Mouse (Mus musculus): ENCODE measurements at regions not wholly inside any gene's neighbourhood (a gene's known extent, or its start where the extent isn't known, plus 50 kb on each side); places are given as distances from the start of the nearest gene placed in this dataset.

DNA sequence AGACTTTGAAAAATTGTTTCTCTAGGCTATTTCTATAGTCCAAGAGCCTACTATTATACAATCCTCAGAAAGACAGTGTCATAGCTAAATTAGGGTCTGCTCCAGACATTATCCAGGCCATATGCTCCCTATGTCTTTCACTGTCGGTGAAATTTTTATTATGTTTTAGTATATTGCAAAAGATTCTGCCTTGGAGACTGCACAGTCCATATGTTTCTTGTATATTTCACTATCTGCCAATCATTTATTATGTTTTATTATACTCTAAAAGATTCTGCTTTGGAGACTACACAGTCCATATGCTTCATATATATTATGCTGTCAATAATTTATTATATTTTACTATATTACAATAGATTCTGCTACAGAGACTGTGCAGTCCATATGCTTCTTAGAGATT, 564.3 kb upstream of the 4931417E11Rik start:
- DNase-seq (ENCODE audit: low read depth, low spot score) = no peak

DNA sequence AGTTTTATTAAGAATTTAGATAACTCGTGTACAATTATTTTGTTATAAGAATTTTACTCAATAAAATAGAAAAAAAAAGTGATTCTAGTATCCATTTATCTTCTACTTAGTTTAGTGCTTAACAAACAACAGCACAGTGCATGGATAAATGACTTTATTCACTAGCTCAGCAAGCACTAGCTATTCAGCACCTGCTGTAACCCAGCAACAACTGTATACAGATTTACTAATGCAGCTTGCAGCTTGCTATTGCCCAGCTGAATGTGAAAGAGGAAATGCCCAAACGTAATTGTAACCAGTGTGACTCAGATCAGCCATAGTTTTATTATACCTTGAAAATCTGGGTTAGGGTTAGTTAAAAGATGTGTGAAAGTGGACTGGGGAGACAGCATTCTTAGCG, 547.6 kb upstream of the 4931417E11Rik start:
- DNase-seq (ENCODE audit: low read depth, low spot score) = no peak

DNA sequence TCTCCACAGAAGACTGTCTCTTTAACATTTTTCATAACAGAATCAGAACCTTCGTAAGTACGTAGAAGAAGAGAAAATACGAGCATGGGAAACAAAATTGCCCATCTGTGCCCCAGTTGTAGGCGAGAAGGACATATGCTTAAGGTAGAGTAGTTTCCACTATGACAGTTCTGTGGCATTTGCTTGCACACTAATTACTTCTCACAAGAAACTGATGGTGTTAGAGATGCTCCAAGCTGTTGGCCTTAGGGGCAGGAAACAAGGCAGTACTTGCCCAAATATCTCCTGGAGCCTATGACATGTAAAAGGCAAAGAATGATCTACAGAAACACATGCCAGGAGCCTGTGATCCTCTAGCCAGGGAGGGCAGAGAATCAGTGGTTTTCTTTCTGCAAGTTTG, 512.3 kb upstream of the 4931417E11Rik start:
- peak; percentile 4 for DNase-seq (ENCODE audit: low read depth, low spot score)

DNA sequence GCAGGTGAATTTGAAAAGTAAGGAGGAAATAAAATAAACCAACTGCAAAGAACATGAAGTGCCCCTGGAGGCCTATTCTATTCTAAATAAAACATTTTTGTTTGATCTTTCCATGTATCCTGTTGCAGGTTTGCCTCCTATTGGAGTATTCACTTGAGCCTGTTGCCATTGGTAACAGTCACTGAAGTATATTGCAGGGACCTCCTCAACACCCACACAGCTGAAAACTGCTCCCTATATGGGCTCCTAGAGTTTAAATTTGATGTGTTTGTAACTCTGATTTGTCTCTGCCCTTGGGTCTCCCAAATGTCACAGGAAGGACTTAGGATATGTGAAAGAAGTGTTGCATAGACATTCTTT, 480.4 kb upstream of the 4931417E11Rik start:
- no peak for DNase-seq (ENCODE audit: low read depth, low spot score)

DNA sequence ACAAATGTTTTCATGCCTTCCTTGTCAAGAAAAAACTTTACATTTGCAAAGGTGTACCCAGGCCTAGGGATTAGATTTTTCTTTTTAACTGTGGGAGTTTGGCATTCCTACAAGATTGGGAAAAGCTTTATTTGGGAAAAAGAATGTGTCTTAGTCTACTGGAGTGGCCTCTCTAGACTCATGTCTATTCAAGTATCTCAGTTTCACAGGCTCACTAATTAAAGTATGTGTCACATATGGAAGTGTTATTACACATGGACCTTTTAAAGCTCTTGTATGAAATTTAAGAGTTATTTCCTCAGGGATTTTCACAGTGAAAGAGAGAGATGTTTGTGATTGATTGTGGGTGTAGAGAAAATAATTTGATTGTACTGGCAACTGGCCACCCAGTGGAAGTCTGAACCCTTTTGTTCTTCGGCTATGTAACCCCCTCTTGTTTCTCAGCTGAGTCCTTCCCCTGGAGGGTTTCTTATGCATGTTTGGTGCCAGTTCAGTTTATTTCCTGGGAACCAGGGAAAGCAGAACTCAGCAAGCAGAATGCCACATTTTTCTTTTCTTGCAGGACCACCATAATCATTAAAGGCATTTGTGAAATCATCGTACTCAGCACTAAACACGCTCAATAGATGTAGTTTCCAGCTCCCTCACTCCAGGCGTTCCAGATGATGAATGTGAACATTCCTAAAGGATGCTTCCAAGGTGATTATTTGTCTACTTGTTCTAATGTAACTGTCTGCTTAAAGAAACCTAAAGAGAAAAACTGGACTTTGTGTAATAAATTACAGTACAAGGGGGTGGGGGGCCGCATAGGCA, 479.9 kb upstream of the 4931417E11Rik start:
- DNase-seq (ENCODE audit: low read depth, low spot score) = no peak

DNA sequence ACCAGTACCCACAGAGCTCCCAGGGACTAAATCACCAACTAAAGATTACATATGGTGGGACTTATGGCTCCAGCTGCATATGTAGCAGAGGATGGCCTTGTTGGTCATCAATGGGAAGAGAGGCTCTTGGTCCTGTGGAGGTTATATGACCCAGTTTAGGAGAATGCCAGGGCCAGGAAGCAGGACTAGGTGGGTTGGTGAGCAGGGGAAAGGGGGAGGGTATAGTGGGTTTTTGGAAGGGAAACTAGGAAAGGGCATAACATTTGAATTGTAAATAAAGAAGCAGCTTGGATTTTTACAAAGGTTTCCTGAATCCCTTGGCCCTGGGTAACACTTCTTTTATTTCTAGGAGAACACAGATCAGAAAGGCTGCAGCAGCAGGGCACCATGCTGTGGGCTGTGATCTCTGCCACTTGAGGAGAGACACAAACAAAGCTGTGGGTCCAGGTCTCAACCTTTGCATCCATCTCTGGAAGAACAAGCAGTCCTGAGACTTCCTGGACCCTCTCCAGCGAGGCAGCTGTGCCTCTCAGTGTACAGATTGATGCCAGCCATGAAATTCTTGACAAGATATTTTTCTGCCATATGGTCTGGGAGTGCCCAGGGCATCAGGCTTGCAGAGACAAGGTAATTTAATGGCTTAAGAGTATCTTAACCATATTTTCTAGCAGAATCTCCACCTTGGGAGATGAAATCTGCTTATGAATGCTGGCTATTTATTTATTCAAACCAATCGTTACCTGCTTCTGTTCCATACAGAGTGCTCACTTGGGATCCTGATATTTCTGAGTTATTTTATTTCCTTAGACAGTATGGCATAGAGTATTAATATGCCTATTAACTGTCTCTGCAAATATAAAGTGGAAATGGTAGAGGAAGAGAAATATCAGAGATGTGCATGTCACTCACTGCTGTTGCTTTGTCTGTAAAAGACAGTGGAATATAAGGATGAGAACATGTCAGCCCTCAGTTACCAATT, 444.2 kb upstream of the 4931417E11Rik start:
- no peak for DNase-seq (ENCODE audit: low read depth, low spot score)

DNA sequence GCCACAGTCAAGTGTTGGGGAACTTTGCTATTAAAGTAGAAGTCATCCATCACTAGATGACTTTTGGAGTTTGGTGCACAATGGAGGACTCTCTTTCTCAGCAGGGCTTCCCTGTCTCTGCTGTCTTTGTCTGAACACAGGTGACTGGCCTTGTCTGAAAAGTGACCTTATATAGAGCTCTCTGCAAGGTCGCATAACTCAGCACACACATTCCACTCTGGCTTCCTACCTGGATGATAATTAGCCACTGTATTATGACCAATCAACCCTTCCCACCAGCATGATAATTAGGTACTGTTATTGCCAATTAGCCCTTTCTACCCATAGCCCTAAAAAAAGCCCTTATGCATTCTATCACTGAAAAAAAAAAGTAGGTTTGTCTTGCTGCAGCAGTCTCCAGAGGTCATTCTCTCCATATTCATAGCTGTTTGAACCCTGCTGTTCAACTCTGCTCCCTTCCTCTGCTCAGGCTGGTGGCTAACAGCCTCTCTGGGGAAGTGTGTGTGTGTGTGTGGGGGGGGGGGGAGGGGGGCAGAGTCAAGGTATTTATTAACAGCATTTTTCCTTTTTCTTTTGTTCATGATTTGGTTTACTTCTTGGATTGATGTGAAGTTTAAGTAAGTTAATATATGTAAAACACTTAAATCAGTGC, 419.8 kb upstream of the 4931417E11Rik start:
- no peak for DNase-seq (ENCODE audit: low read depth, low spot score)

DNA sequence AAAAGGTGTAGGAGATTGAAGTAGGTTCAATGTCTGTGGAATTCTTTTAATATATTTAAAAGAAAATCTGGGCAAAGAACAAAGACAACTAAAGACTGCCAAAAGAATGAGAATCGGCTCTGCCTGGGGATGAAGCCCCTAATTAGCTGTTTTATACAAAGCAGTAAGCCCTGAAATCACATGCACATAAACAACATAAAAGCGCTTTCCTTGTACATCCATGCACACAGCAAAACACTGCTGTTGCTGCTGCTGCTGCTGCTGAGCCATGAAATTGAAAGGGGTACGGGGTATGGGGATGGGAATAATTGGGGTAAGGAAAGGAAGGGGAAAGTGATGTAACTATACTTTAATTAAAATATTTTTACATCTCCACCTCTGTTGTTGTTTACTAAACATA, 409.2 kb upstream of the 4931417E11Rik start:
- no peak for DNase-seq (ENCODE audit: low read depth, low spot score)

DNA sequence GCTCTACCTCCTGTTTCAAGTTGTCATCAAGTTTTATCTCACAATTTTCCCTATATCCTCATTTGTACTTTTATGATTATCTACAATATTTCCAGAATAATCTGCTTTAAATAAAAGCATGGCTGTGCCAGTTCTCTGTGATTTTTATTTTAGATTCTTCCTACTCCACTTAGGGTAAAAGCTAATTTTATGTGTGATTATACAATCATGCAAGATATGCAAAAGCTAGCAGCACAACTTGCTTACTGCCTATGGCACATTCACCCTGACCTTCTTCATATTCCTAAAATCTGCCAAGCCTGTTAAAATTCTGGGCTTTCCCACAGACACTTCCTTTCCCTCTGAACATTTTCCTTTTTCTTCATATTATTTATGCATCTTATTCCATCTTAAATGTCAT, 399.2 kb upstream of the 4931417E11Rik start:
- peak; percentile 38 for DNase-seq (ENCODE audit: low read depth, low spot score)

All from telencephalon, adult 2 months (tissue).